Mouse (Mus musculus) hindbrain, embryonic 15.5 days (tissue): ENCODE data around the gene Neurod2. TPM values are rescaled to one million over a fixed set of nuclear protein-coding genes. Genes with fewer than 3 reads are reported as not detected.

Experiments
- ATAC-seq: fragments of 200-750 bp; cut with Nextera tagmentation; 2 replicates; pipeline ENCODE4 v1.8.0; 2017; ENCODE audit warnings: low read depth, moderate number of reproducible peaks, moderate TSS enrichment; ENCODE audit not compliant: low FRiP score
- H3K27ac ChIP-seq: fragments of 300-500 bp; sonication (generic); replicated peaks from 2 replicates; pipeline ENCODE4 v1.5.1; 2015; ENCODE audit warnings: mild to moderate bottlenecking, inconsistent platforms
- H3K27me3 ChIP-seq: fragments of 300-500 bp; sonication (generic); 2 replicates; pipeline ENCODE4 v1.6.1; 2015; ENCODE audit warnings: control low read depth, inconsistent platforms
- H3K36me3 ChIP-seq: fragments of 300-500 bp; sonication (generic); 2 replicates; pipeline ENCODE4 v1.6.1; 2015; ENCODE audit warnings: control low read depth, inconsistent platforms
- H3K4me1 ChIP-seq: fragments of 300-500 bp; sonication (generic); replicated peaks from 2 replicates; pipeline ENCODE4 v1.6.1; 2015; ENCODE audit warnings: control low read depth, inconsistent platforms
- H3K4me2 ChIP-seq: fragments of 300-500 bp; sonication (generic); 2 replicates; pipeline ENCODE4 v1.6.1; 2015; ENCODE audit warnings: moderate library complexity, mild to moderate bottlenecking, inconsistent platforms
- H3K4me3 ChIP-seq: fragments of 300-500 bp; sonication (generic); 2 replicates; pipeline ENCODE4 v1.5.1; 2015; ENCODE audit warnings: mild to moderate bottlenecking, inconsistent platforms
- H3K9ac ChIP-seq: fragments of 300-500 bp; sonication (generic); 2 replicates; pipeline ENCODE4 v1.6.1; 2015; ENCODE audit warnings: inconsistent platforms
- H3K9me3 ChIP-seq: fragments of 300-500 bp; sonication (generic); 2 replicates; pipeline ENCODE4 v1.6.1; 2016; ENCODE audit warnings: control low read depth, inconsistent platforms
- WGBS: fragments of 180-500 bp; shearing (Covaris S2); methylation state at CpG from one replicate; pipeline ENCODE4 v1.1.7; 2015; 5-methylcytosine and 5-hydroxymethylcytosine counted together
- polyA plus RNA-seq: library from polyadenylated mRNA; unstranded; fragments of >200 nt; fragmentation: Nextera tagmentation; extraction: Ambion mirVana; gene quantifications from 2 replicates; pipeline ENCODE4 v1.2.1, GENCODE M21; 2015

The Neurod2 gene
- polyA plus RNA-seq, 1 experiment from 2014 or later = 28.6 TPM

- H3K4me3 ChIP-seq = 0 out of 2 replicates have a peak overlapping the region, but pooled peaks have one; percentile 3
- H3K4me2 ChIP-seq = peak overlapping the region; percentile 39
- H3K27ac ChIP-seq = peak overlapping the region; percentile 69
- H3K9me3 ChIP-seq = no peaks in the 10 kb centered on the region
- ATAC-seq = no peak
- H3K36me3 ChIP-seq = no peaks in the 10 kb centered on the region
- peaks cover 37% of the 10 kb centered on the region; the same call in 1 of the 2 replicates for H3K4me1 ChIP-seq
- no peak overlapping the region; the same call in 1 of the 2 replicates for H3K9ac ChIP-seq
- WGBS = 3% methylated on average over 30 of the region's 30 CpGs
- H3K27me3 ChIP-seq = peaks cover 88% of the 10 kb centered on the region
Observed at GRCm38 (mm10) chr11:98320806-98321676, 8.4 kb downstream of the Neurod2 start.

- H3K27ac ChIP-seq = peak overlapping the region; percentile 69
Observed at GRCm38 (mm10) chr11:98320381-98320780, 9.1 kb downstream of the Neurod2 start.

GRCm38 (mm10) chr11:98319944-98320343, 9.5 kb downstream of the Neurod2 start:
- ATAC-seq = no peak
- H3K9me3 ChIP-seq = no peaks in the 10 kb centered on the region
- no peak overlapping the region for H3K9ac ChIP-seq
- H3K27ac ChIP-seq = peak overlapping the region; percentile 67
- H3K4me2 ChIP-seq = no peak overlapping the region
- no peaks in the 10 kb centered on the region for H3K36me3 ChIP-seq
- H3K27me3 ChIP-seq = peaks cover 89% of the 10 kb centered on the region
- 11% methylated on average over 2 of the region's 2 CpGs for WGBS
- peaks cover 37% of the 10 kb centered on the region; the same call in 1 of the 2 replicates for H3K4me1 ChIP-seq
- no peak overlapping the region for H3K4me3 ChIP-seq

More at GRCm38 (mm10) chr11:98320381-98320780, 9.1 kb downstream of the Neurod2 start:
- 0 out of 2 replicates have a peak overlapping the region, but pooled peaks have one; percentile 3 for H3K4me3 ChIP-seq
- H3K36me3 ChIP-seq = no peaks in the 10 kb centered on the region
- ATAC-seq = no peak
- WGBS = 6% methylated on average over 12 of the region's 12 CpGs
- H3K9me3 ChIP-seq = no peaks in the 10 kb centered on the region
- no peak overlapping the region for H3K9ac ChIP-seq
- H3K4me1 ChIP-seq = peaks cover 37% of the 10 kb centered on the region; the same call in 1 of the 2 replicates
- H3K27me3 ChIP-seq = peaks cover 89% of the 10 kb centered on the region
- peak overlapping the region; percentile 39 for H3K4me2 ChIP-seq

GRCm38 (mm10) chr11:98319544-98319943, 9.9 kb downstream of the Neurod2 start:
- no peaks in the 10 kb centered on the region for H3K9me3 ChIP-seq
- no peaks in the 10 kb centered on the region for H3K36me3 ChIP-seq
- H3K4me3 ChIP-seq = no peak overlapping the region
- no peak overlapping the region for H3K4me2 ChIP-seq
- peak overlapping the region; percentile 67 for H3K27ac ChIP-seq
- ATAC-seq = no peak
- WGBS = 9% methylated on average over 4 of the region's 4 CpGs
- H3K27me3 ChIP-seq = peaks cover 86% of the 10 kb centered on the region
- peaks cover 37% of the 10 kb centered on the region; the same call in 1 of the 2 replicates for H3K4me1 ChIP-seq
- H3K9ac ChIP-seq = no peak overlapping the region

- Histone ChIP-seq H3K9ac (no peak overlapping the region), H3K4me2 (peak overlapping the region; percentile 26; the same call in 1 of the 2 replicates), H3K4me3 (no peak overlapping the region), H3K27ac (peak overlapping the region; percentile 67), H3K27me3 (peaks cover 85% of the 10 kb centered on the region), H3K9me3 (no peaks in the 10 kb centered on the region), H3K36me3 (no peaks in the 10 kb centered on the region), H3K4me1 (peaks cover 37% of the 10 kb centered on the region; the same call in 1 of the 2 replicates)
- no peak for ATAC-seq
- 2% methylated on average over 15 of the region's 15 CpGs for WGBS
Observed at GRCm38 (mm10) chr11:98319120-98319519, 10.3 kb downstream of the Neurod2 start.

GRCm38 (mm10) chr11:98318421-98319116, 10.9 kb downstream of the Neurod2 start:
- H3K27me3 ChIP-seq = peaks cover 84% of the 10 kb centered on the region
- no peak for ATAC-seq
- H3K36me3 ChIP-seq = no peaks in the 10 kb centered on the region
- H3K4me1 ChIP-seq = peaks cover 41% of the 10 kb centered on the region
- H3K4me2 ChIP-seq = peak overlapping the region; percentile 26
- H3K27ac ChIP-seq = peak overlapping the region; percentile 67
- no peaks in the 10 kb centered on the region for H3K9me3 ChIP-seq
- H3K9ac ChIP-seq = no peak overlapping the region
- WGBS = 2% methylated on average over 14 of the region's 14 CpGs
- H3K4me3 ChIP-seq = no peak overlapping the region

GRCm38 (mm10) chr11:98317479-98317878, 12.0 kb downstream of the Neurod2 start:
- H3K27me3 ChIP-seq = peaks cover 81% of the 10 kb centered on the region
- no peak overlapping the region for H3K27ac ChIP-seq
- no peak for ATAC-seq
- no peaks in the 10 kb centered on the region for H3K9me3 ChIP-seq
- WGBS = 2% methylated on average over 7 of the region's 7 CpGs
- no peak overlapping the region for H3K4me3 ChIP-seq
- H3K4me1 ChIP-seq = peaks cover 41% of the 10 kb centered on the region
- H3K36me3 ChIP-seq = no peaks in the 10 kb centered on the region
- no peak overlapping the region for H3K9ac ChIP-seq
- H3K4me2 ChIP-seq = no peak overlapping the region

- peaks cover 73% of the 10 kb centered on the region for H3K27me3 ChIP-seq
- 0 out of 2 replicates have a peak overlapping the region, but pooled peaks have one; percentile 7 for H3K4me3 ChIP-seq
- H3K4me1 ChIP-seq = peaks cover 18% of the 10 kb centered on the region
- H3K4me2 ChIP-seq = peak overlapping the region; percentile 43
- no peak; the same call in 1 of the 2 replicates for ATAC-seq
- H3K36me3 ChIP-seq = no peaks in the 10 kb centered on the region
- WGBS = 2% methylated on average over 26 of the region's 26 CpGs
- no peak overlapping the region for H3K27ac ChIP-seq
- no peak overlapping the region for H3K9ac ChIP-seq
- H3K9me3 ChIP-seq = no peaks in the 10 kb centered on the region
Observed at GRCm38 (mm10) chr11:98313790-98314323, 15.6 kb downstream of the Neurod2 start.

- Histone ChIP-seq H3K9ac (no peak overlapping the region), H3K4me1 (peaks cover 47% of the 10 kb centered on the region), H3K36me3 (no peaks in the 10 kb centered on the region), H3K4me3 (no peak overlapping the region), H3K27me3 (peaks cover 6% of the 10 kb centered on the region; the same call in 1 of the 2 replicates), H3K9me3 (no peaks in the 10 kb centered on the region), H3K4me2 (no peak overlapping the region), H3K27ac (peak overlapping the region; percentile 37; the same call in 1 of the 2 replicates)
- ATAC-seq = no peak
- 6% methylated on average over 10 of the region's 10 CpGs for WGBS
Observed at GRCm38 (mm10) chr11:98298484-98299205, 30.8 kb downstream of the Neurod2 start.

GRCm38 (mm10) chr11:98297778-98298177, 31.7 kb downstream of the Neurod2 start:
- Histone ChIP-seq H3K4me3 (no peak overlapping the region), H3K4me1 (peaks cover 52% of the 10 kb centered on the region), H3K9me3 (no peaks in the 10 kb centered on the region), H3K27ac (0 out of 2 replicates have a peak overlapping the region, but pooled peaks have one; percentile 36), H3K36me3 (no peaks in the 10 kb centered on the region), H3K4me2 (no peak overlapping the region), H3K9ac (no peak overlapping the region), H3K27me3 (peaks cover 6% of the 10 kb centered on the region; the same call in 1 of the 2 replicates)
- ATAC-seq = no peak
- 23% methylated on average over 7 of the region's 7 CpGs for WGBS

- peaks cover 52% of the 10 kb centered on the region for H3K4me1 ChIP-seq
- no peak overlapping the region for H3K4me2 ChIP-seq
- H3K27ac ChIP-seq = no peak overlapping the region
- peaks cover 6% of the 10 kb centered on the region; the same call in 1 of the 2 replicates for H3K27me3 ChIP-seq
- 57% methylated on average over 2 of the region's 2 CpGs for WGBS
- H3K9ac ChIP-seq = no peak overlapping the region
- H3K9me3 ChIP-seq = no peaks in the 10 kb centered on the region
- no peak for ATAC-seq
- no peaks in the 10 kb centered on the region for H3K36me3 ChIP-seq
- no peak overlapping the region for H3K4me3 ChIP-seq
Observed at GRCm38 (mm10) chr11:98296916-98297315, 32.5 kb downstream of the Neurod2 start.
